Mouse (Mus musculus): Measurements from ENCODE around the gene Mrap2. TPM values are rescaled to one million over a fixed set of nuclear protein-coding genes. Genes with fewer than 3 reads are reported as not detected.
"Not testable (repeated sequence)": the region's sequence is repeated elsewhere in the genome, so short reads cannot be mapped to it uniquely, and the experiment has no call there.

Mrap2 gene
- total RNA-seq (2017), result not detected in 2 replicates

- ATAC-seq (ENCODE audit: extremely low read depth, insufficient number of reproducible peaks, low FRiP score, poor library complexity, severe bottlenecking), result no peak
Observed at GRCm38 (mm10) chr9:87144106-87144505, at the start of gene Mrap2. Gene Mrap2 (plus strand): TSS chr9:87144306.

DNA sequence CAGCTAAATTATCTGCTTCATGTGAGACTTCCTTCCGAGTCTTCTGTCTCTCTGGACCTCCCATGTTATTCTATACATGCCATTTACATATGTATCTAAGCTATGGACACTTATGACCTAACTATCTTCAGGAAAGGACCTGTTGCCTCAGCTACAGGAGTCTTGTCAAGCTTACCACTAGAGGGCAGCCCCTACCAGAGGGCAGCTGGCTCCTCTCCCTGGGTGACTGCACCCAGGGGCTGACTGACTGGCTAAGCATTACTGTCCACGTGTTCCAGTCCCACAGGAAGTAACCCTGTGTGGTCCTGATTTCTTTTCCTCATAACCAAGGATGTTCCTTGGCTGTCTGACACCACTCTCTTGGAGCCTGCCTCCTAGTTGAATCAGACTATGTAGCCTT lies 46.1 kb upstream of the Mrap2 start:
- ATAC-seq (ENCODE audit: extremely low read depth, insufficient number of reproducible peaks, low FRiP score, poor library complexity, severe bottlenecking), result no peak

DNA sequence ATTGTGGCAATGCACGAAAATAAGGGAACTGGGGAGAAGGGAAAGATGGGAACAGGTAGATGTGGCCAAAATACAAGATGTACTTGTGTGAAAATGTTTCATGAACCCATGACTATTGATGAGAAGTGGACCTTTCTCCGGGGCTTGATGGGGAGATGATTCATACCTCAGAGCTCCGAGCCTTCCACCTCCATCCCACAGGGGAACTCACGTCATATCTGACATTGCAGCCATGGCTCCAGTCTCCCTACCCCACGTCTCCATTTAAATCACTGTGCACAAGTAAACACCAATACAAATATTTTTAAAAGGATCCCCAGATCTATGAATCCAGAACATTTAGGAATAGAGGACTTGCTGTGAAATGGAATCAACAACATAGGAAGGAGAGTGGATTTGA lies 29.1 kb upstream of the Mrap2 start:
- no peak for ATAC-seq (ENCODE audit: extremely low read depth, insufficient number of reproducible peaks, low FRiP score, poor library complexity, severe bottlenecking)

GRCm38 (mm10) chr9:87115456-87115931 lies 28.6 kb upstream of the Mrap2 start:
- no peak for ATAC-seq (ENCODE audit: extremely low read depth, insufficient number of reproducible peaks, low FRiP score, poor library complexity, severe bottlenecking)

GRCm38 (mm10) chr9:87115978-87116377 lies 28.1 kb upstream of the Mrap2 start:
- no peak for ATAC-seq (ENCODE audit: extremely low read depth, insufficient number of reproducible peaks, low FRiP score, poor library complexity, severe bottlenecking)

- no peak for ATAC-seq (ENCODE audit: extremely low read depth, insufficient number of reproducible peaks, low FRiP score, poor library complexity, severe bottlenecking)
Observed at GRCm38 (mm10) chr9:87118996-87119395, 25.1 kb upstream of the Mrap2 start.

- ATAC-seq (ENCODE audit: extremely low read depth, insufficient number of reproducible peaks, low FRiP score, poor library complexity, severe bottlenecking), result no peak
Observed at GRCm38 (mm10) chr9:87121956-87122493, 22.1 kb upstream of the Mrap2 start.

GRCm38 (mm10) chr9:87127046-87127445 lies 17.1 kb upstream of the Mrap2 start:
- ATAC-seq (ENCODE audit: extremely low read depth, insufficient number of reproducible peaks, low FRiP score, poor library complexity, severe bottlenecking), result not testable (repeated sequence)

DNA sequence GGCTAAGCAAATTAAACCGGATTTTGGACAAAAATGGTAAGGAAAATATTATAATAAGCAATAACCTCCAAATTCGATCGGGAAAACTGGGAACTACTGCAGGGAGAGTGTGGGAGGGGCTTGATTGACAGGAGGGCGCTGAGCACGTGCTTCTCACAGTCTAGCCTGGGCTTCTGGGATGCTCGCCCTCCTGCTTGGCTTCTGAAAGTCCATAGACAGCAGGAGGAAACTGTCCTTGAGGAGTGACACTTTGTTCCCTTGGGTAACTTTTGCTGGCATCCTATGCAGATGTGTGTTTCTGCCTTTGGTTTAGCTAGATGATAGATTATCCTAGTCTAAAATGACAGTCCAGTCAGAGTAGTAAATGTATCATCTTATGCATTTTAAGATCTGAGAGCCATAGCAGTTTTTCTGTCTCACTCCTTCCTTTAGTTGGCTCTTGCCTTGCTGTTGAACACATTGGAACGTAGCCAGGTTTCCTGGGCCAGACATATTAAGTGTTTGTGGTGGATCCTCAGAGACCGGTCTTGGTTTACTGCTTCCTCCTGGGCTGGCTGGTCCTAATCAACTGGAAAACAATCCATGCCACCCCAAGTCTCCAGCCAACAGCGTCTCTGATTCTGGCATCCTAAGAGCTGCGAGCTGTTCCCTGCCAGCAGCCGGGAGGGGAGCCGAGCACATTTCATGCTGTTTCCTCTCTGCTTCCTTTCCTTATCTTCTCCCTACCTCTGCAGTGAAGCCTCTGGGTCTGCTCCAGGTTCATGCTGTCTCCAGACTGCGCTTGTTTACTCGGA lies 8.1 kb upstream of the Mrap2 start:
- no peak for ATAC-seq (ENCODE audit: extremely low read depth, insufficient number of reproducible peaks, low FRiP score, poor library complexity, severe bottlenecking)

GRCm38 (mm10) chr9:87143076-87143475 lies 1.0 kb upstream of the Mrap2 start:
- no peak for ATAC-seq (ENCODE audit: extremely low read depth, insufficient number of reproducible peaks, low FRiP score, poor library complexity, severe bottlenecking)

DNA sequence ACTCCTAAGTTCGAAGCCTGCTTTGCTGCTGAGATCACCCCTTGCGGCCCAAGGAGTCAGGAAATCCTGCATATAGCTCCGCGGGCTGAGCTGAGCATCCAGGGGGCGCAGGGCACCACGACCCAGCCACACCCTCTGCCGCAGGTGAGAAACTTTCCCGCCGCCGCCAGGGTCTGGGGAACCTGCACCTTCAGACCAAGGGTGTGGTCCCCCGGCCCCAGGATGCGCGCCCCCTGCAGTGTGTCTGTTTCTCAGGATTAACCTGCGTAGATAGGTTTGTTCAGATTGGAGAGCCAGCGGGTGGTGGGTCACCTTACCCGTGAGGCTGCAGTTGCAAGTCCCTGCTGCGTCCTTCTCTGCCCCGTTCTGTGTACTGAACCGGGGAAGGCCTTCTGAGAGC lies 426 bp downstream of the Mrap2 start:
- no peak for ATAC-seq (ENCODE audit: extremely low read depth, insufficient number of reproducible peaks, low FRiP score, poor library complexity, severe bottlenecking)

DNA sequence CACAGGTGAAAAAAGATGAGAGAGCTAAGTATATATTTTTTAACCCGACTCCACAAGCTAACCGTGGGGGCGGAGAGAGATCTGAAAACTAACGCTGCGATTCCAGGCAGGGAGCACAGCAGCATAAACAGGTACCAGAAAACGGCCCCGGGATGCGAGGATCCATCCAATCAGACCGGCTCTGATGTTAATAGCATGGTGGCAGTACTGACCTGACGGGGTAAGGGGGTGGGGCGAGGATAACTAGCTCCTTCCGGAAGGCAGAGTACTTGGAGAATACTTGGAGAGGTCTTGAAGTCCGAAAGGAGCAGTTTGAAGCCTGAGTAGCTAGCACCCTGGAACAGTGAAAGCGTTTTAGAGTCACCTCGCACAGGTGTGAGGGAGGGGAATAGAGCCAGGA lies 1.1 kb downstream of the Mrap2 start:
- no peak for ATAC-seq (ENCODE audit: extremely low read depth, insufficient number of reproducible peaks, low FRiP score, poor library complexity, severe bottlenecking)

DNA sequence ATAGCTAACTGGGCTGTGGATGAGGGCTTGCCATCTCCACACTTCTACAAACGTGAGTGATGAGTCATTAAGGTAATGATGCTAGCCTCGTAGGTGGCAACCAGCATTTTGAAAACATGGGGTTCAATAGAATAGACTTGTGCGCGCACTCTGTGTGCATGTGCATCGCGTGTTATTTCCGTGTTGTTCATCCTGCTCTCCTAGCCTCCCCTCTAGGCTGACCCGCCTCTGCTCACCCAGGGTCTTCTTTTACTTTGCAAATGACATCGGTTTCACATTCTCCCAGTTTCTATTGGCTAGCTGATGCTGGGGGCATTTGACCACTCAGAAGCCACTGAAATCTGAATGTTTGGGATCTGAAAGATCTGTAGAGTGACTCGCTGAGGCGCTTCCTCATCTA lies 1.6 kb downstream of the Mrap2 start:
- ATAC-seq (ENCODE audit: extremely low read depth, insufficient number of reproducible peaks, low FRiP score, poor library complexity, severe bottlenecking), result no peak

DNA sequence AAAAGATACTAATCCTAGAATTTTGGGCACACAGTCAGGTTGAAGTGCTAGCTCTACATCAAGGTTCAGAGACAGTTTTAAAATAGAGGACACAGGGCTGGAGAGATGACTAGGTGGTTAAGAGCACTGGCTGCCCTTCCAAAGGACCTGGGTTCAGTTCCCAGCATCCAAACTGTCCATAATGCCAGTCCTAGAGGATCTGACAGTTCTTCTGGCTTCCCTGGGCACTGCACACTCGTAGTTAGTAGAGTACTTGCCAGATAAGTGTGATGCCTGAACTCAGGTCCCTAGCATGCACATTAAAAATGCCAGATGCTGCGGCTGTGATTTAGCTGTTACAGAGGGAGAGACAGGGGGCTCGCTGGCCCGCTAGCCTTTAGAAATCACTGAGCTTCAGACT lies 2.3 kb downstream of the Mrap2 start:
- no peak for ATAC-seq (ENCODE audit: extremely low read depth, insufficient number of reproducible peaks, low FRiP score, poor library complexity, severe bottlenecking)

GRCm38 (mm10) chr9:87147927-87148326 lies 3.8 kb downstream of the Mrap2 start:
- no peak for ATAC-seq (ENCODE audit: extremely low read depth, insufficient number of reproducible peaks, low FRiP score, poor library complexity, severe bottlenecking)

GRCm38 (mm10) chr9:87152641-87153325 lies 8.7 kb downstream of the Mrap2 start:
- ATAC-seq (ENCODE audit: extremely low read depth, insufficient number of reproducible peaks, low FRiP score, poor library complexity, severe bottlenecking), result no peak

- no peak for ATAC-seq (ENCODE audit: extremely low read depth, insufficient number of reproducible peaks, low FRiP score, poor library complexity, severe bottlenecking)
Observed at GRCm38 (mm10) chr9:87162559-87162958, 18.5 kb downstream of the Mrap2 start.

- no peak for ATAC-seq (ENCODE audit: extremely low read depth, insufficient number of reproducible peaks, low FRiP score, poor library complexity, severe bottlenecking)
Observed at GRCm38 (mm10) chr9:87167001-87167830, 23.1 kb downstream of the Mrap2 start.

DNA sequence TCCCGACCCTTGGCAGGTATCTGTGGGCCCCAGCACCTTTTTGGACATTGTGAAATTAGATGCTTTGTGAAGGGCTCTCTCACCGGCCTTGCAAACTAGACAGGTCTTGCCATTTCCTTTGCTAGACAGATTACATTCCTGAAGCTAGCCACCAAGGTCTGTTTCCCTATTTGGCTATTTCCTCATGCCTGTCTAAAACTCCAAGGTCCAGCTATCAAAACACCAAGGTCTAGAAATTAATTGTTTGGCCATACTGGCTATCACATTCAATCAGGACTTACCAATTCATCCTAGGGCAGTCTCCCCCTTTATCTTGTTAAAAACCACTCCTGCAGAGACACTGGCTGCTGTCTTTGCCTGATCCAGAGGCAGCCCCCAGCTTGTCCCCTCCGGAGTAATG lies 23.9 kb downstream of the Mrap2 start:
- no peak for ATAC-seq (ENCODE audit: extremely low read depth, insufficient number of reproducible peaks, low FRiP score, poor library complexity, severe bottlenecking)
